8 mouse cellular contexts compared by ENCODE assay signal in the genomic region with DNA sequence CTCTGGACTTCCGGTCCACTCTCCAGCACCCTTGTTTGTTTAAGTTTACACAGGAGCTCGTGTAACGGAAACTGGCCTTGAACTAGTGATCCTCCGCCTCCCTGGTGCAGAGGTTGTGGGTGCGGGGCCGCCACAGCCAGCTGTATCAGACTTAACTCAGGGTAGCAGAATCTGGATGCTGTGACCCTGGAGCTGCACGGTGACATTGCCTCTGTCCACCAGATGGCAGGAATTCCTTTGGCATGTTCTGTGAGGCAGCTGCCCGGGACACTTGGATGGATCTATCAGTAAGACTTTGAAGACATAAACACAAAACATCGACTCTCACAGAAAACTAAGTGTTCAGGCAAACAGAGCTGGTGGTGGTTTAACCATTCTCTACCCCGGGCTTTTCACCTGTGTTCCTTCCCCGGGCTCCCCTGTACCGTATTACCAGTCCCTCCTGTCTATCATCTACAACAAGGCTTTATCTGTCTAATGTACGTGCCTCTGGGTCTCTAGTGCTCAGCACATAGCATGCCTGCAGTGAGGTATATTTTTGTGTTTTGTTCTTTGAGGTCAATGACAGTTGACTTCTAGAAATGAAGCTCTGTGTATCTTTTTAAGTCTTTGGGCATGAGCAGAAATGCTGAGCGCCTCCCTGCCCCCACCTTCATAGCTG. TPM values are rescaled to one million over a fixed set of nuclear protein-coding genes. Genes with fewer than 3 reads are reported as not detected.
A peak's percentile ranks its signal among the peaks of the same experiment; 100 is the strongest.
DNase-seq lines count a peak whose midpoint lies in the region; ATAC-seq lines count a peak whose summit lies in the region.

No protein-coding gene starts in this region.

- peak overlapping the region; percentile 56 for H3K4me2 ChIP-seq in heart, embryonic 12.5 days
- H3K4me2 ChIP-seq in kidney, embryonic 15.5 days, result peak overlapping the region; percentile 14
- H3K4me2 ChIP-seq in liver, embryonic 13.5 days, result peak overlapping the region; percentile 36

- H3K4me3 ChIP-seq in heart, embryonic 12.5 days, result no peak overlapping the region
- no peak overlapping the region for H3K4me3 ChIP-seq in kidney, embryonic 15.5 days (replicated peaks)
- no peak overlapping the region for H3K4me3 ChIP-seq in liver, embryonic 13.5 days (replicated peaks)

- H3K27me3 ChIP-seq in heart, embryonic 12.5 days (replicated peaks), result no peaks in the 10 kb centered on the region
- H3K27me3 ChIP-seq in kidney, embryonic 15.5 days, result no peaks in the 10 kb centered on the region
- no peaks in the 10 kb centered on the region for H3K27me3 ChIP-seq in liver, embryonic 13.5 days

- H3K9ac ChIP-seq in heart, embryonic 12.5 days, result no peak overlapping the region
- H3K9ac ChIP-seq in kidney, embryonic 15.5 days, result no peak overlapping the region
- 0 out of 2 replicates have a peak overlapping the region, but pooled peaks have one; percentile 23 for H3K9ac ChIP-seq in liver, embryonic 13.5 days

- DNase-seq in CD4-positive helper T cell, adult 2 months (ENCODE audit: low read depth, low spot score), result peak; percentile 51
- peak; percentile 83 for DNase-seq in embryo, embryonic 11 days
- DNase-seq in liver, embryonic 13.5 days, result peak; percentile 27
- DNase-seq in neural tube, embryonic 10.5 days (ENCODE audit: extremely low spot score, low spot score), result peak; percentile 68
- DNase-seq in thymus, postnatal 10 days (ENCODE audit: low spot score in 2 of 2), result peak; percentile 9 to 26

- H3K9me3 ChIP-seq in heart, embryonic 12.5 days (replicated peaks), result no peaks in the 10 kb centered on the region
- H3K9me3 ChIP-seq in kidney, embryonic 15.5 days (replicated peaks), result no peaks in the 10 kb centered on the region
- no peaks in the 10 kb centered on the region for H3K9me3 ChIP-seq in liver, embryonic 13.5 days (replicated peaks)

- WGBS in heart, embryonic 12.5 days, result 30% methylated on average over 14 of the region's 14 CpGs
- 32% methylated on average over 14 of the region's 14 CpGs for WGBS in kidney, embryonic 15.5 days
- WGBS in liver, embryonic 13.5 days (ENCODE audit: insufficient replicate concordance), result 28% methylated on average over 14 of the region's 14 CpGs

- H3K36me3 ChIP-seq in heart, embryonic 12.5 days, result peaks cover 6% of the 10 kb centered on the region
- peaks cover 10% of the 10 kb centered on the region; the same call in 1 of the 2 replicates for H3K36me3 ChIP-seq in kidney, embryonic 15.5 days
- peaks cover 13% of the 10 kb centered on the region for H3K36me3 ChIP-seq in liver, embryonic 13.5 days

- no peak overlapping the region for H3K27ac ChIP-seq in heart, embryonic 12.5 days (ENCODE audit: poor library complexity, severe bottlenecking)
- H3K27ac ChIP-seq in kidney, embryonic 15.5 days, result 0 out of 2 replicates have a peak overlapping the region, but pooled peaks have one; percentile 60
- no peak overlapping the region for H3K27ac ChIP-seq in liver, embryonic 13.5 days

- peaks cover 19% of the 10 kb centered on the region for H3K4me1 ChIP-seq in heart, embryonic 12.5 days (replicated peaks)
- peaks cover 27% of the 10 kb centered on the region for H3K4me1 ChIP-seq in kidney, embryonic 15.5 days
- H3K4me1 ChIP-seq in liver, embryonic 13.5 days (replicated peaks), result peaks cover 15% of the 10 kb centered on the region

- ATAC-seq in activated CD4-positive, CD25-positive, alpha-beta regulatory T cell, adult 4 months, result peak; percentile 57
- ATAC-seq in heart, embryonic 12.5 days (ENCODE audit: insufficient number of reproducible peaks, low FRiP score), result peak; percentile 62
- ATAC-seq in kidney, embryonic 15.5 days (replicated peaks; ENCODE audit: low FRiP score), result peak; percentile 61
- ATAC-seq in liver, embryonic 13.5 days (ENCODE audit: low read depth), result peak; percentile 55

RNA-seq across cellular contexts. Expression of a gene that starts 26.6 kb away (rescaled TPM):
- polyA plus RNA-seq in activated CD4-positive, CD25-positive, alpha-beta regulatory T cell, adult 4 months (2017; shearing (Covaris generic)), result 10 to 100 TPM; 18.9 to 24.7 TPM
- polyA plus RNA-seq in heart, embryonic 12.5 days (2016; fragmentation: Nextera tagmentation; extraction: Ambion mirVana), result 29.8 and 30.8 TPM in 2 replicates
- 41.7 and 46.5 TPM in 2 replicates for polyA plus RNA-seq in kidney, embryonic 15.5 days (2015; fragmentation: Nextera tagmentation; extraction: Ambion mirVana)
- 18.9 and 22.1 TPM in 2 replicates for polyA plus RNA-seq in liver, embryonic 13.5 days (2015; fragmentation: Nextera tagmentation; extraction: Ambion mirVana)

Comparison
In these comparisons a context has a peak if more than half of its experiments do, and no peak if none do; other contexts are left out.
1. DNase-seq: peak in every context shown above with its lines; median percentile 83 in embryo, embryonic 11 days; 68 in neural tube, embryonic 10.5 days; 51 in CD4-positive helper T cell, adult 2 months; 27 in liver, embryonic 13.5 days; 18 in thymus, postnatal 10 days.